Mouse (Mus musculus): ENCODE data around the gene Slc1a1.

Gene Slc1a1

DNA sequence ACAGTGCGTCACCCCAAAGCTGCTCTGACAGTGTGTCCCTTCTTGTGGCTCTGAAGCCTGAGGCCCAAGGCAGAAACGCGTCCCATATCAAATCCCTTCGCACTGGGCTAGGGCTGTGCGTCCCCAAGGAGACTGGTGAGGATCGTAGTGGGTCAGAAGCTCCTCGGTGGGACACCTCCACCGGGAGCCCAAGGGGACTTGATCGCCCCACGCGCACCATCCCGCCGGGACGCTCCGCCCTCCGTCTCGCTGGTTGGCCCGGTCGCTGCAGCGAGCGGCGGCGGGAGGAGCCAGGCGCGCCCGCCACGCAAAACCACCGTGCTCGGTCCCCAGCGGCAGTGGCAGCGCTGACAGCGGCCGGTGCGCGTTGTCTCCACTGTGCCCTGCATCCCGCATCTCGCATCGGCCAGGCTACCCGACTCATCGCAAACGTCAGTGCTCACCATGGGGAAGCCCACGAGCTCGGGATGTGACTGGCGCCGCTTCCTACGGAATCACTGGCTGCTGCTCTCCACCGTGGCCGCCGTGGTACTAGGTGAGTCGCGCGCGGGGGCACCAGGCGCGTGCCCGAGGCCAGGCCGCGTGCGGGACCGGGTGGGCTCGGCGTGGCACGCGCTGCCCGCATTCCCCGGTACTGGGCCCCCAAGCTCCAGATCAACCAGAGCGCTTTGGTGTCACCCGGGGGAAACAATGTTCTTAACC is at the start of gene Slc1a1:
Gene Slc1a1, plus strand, starts transcription at position 252 of the 702 bp plus-strand sequence.
- peak; percentile 34 for DNase-seq (ENCODE audit: low read depth, low spot score)

DNA sequence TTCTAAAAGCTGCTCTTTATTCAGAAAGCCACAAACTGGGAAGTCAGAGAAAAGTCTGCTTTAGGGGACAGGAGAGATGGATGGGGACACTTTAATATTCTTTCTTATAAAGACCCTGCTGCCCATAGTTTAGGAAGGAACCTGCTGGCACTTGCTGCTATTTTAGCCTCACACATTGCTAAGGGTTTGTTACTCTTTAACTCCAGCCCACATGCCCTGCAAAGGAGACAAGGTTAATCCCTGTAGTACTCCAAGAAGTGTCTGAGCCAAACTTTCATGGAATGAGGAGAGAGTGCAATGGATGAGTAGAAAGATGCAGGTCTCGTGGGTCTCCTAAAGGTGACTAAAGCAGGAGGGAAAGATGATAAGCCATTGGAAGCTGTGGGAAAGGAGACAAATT is 44.7 kb upstream of the Slc1a1 start:
- DNase-seq (ENCODE audit: low read depth, low spot score), result no peak

DNA sequence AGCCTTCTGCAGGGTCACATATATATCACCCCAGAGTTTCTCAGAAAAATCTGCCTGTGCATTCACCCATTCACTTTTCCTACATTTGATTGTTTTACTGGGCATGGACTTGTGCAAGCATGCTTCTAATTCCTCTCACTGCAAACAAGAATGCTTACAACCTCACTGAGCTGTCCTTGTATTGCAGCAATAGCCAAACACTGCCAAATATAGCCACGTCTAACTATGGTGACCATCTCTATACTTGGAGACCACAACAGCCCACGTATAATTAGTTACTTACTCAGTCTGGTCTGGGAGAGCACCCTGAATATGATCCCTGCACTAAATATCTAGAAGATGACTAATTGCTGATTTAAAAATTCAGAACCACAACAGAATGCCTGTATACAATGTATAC is 41.5 kb upstream of the Slc1a1 start:
- no peak for DNase-seq (ENCODE audit: low read depth, low spot score)

DNA sequence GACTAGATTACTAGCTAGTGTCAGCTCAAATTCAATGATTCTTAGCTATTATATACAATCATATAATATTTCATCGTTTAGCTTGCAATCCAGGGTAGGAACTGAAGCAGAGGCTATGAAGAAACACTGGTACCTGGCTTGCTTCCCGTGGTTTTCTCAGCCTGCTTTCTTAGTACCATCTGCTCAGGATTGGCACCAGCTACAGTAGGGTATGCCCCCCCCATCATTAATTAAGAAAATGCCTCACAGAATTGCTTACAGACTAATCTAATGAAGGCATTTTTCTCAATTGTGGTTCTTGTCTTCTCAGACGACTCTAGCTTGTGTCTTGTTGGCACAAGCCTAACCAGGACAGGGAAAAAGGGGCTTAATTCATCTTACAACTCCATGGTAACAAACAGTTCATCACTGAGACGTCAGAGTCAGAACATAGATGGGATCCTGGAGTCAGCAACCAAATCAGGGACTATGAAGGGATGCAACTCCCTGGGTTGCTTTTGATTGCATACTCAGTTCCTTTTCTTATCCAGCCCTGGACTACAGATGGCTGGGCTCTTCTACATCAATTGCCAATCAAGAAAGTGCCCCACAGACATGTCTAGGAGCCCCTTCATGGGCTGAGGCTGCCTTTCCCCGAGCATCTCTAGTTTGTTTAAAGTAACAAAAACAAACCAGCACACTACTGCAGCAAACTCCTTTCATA is 38.6 kb upstream of the Slc1a1 start:
- no peak for DNase-seq (ENCODE audit: low read depth, low spot score)

DNA sequence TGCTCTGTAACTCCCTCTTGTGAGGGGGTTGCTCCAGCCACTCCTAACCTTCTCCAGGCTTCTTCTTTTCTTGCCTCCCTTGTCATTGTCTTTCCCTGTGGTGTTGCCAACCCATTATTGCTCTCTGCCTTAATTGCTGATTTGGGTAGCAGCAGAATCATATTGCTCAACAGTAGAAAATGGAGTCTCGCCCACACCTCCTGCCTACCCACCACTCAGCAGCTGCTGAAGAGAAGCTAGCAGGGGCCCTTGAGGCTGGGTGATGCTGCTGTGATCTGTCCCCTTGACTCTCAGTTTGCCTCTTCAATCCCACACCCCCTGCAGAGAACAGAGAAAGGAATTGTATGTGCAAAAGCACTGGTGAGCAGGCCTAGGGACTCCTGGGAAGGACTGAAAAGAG is 37.9 kb upstream of the Slc1a1 start:
- no peak for DNase-seq (ENCODE audit: low read depth, low spot score)

DNA sequence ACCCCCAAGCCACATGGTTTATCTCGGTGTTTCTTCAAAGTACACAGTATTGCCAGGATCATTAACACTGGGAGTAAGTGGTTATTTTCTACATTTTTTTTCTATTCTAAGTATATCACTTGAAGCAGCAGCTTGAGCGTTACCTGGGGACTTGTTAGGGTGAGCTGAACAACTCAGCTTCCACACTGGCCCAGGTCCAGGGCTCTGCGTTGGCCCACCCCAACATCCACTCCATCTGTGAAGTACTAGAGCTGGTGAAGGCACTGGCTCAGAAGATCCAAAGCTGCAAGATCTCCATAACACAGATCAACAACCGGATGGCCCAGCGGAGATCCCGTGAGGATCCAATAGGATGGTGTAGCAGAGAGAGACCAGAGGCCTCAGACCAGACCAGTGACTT is 37.2 kb upstream of the Slc1a1 start:
- no peak for DNase-seq (ENCODE audit: low read depth, low spot score)

DNA sequence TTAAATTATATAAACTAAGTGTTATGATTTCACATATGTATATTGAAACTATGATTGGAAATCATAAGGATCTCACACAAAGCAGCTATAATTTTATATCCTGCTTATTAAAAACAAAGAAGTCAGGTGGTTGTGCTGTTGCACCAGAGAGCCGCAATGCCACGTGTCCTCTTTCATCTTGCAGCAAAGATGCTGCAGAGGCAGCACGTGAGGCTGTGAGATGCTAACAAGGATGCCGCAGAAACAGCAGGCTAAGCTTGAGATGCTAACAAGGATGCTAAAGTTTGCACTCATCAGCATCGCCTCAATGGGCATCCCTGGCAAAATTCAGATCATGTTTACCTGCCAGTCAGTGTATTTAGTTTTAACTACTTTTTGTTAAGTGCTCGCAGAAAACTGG is 34.4 kb upstream of the Slc1a1 start:
- DNase-seq (ENCODE audit: low read depth, low spot score), result no peak

DNA sequence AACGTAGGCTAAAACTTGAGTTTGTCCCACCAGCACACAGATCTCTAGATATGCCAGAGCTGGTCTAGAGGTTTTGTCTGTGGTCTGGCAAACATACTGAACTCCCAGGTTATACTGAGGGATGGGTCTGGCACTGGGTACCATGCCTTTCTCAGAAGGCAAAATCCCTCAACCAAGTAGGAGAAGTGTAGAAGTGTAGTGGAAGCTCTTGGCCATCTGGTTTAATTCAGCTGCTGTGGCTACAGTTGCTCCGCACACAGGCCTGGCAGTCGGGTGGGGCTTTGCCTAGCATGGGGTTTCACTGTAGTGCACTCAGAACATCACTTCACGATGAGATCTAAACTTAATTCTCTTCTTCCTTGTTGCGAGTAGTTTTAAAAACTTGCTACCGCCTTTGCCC is 28.6 kb upstream of the Slc1a1 start:
- DNase-seq (ENCODE audit: low read depth, low spot score), result no peak

DNA sequence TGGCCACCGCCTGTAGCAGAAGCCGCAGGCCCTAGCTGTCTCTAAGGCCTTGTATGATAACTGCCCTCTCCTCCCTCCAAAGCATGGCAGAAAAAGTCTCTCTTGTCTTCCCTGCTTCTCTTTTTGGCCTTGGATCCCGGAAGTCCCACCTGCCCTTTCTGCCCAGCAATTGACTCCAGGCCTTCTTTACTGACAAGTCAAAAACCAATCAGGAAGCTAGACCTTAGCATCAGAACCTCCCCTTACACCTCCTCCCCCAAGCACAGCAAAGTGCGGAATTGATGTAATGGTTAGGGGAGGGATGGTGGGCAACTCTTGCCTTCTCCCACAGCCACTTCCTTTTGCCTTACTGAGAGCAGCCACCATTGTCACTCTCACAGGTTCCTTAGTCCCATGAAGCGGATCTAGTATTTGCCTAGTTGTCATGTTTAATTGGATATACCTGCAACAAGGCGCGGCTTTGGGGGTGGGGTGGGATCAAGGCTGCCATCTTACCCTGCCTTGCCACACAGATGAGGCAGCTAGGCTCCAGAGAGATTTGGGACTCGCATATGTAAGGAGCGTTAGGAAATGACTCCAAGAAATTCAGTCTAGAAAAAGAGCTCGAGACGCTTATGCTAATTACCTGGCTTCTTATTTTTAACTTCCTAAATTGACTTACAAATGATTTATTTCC is 27.9 kb upstream of the Slc1a1 start:
- DNase-seq (ENCODE audit: low read depth, low spot score), result peak; percentile 82

DNA sequence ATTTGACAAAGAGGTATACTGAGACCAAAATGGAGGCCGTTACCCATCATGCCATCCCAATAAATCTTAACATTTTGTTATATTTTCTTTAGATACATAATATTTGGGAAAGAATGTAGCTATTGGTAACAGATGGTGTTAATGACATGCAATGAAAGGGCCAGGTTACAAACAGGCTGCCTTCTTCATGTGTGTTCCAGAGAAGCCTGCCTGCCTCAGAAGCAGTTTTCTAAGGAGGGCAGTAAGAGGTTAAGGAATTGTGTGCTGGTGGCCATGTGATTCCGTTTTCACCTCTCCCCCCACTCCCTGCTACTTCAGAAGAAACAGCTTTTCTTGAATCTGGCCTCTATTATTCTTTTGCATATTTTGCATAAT is 27.4 kb upstream of the Slc1a1 start:
- DNase-seq (ENCODE audit: low read depth, low spot score), result no peak

DNA sequence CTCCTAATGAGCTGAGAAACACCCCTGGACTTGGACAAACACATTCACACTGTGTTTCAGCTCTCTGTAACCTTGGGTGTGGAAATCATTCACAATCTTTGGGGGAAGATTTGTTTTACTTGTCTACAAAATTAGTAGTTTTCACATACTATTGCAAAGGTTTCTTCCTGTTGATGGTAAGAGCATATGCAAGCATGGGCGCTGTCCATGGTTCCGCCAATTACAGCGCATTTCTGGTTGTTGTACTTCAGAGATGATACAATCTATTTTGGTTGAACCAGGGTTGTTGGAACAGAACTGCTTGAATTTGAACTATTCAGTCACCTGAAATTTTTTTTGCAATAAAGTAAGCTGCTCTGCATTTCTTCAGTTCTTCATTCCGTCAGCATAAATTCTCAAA is 16.6 kb upstream of the Slc1a1 start:
- peak; percentile 51 for DNase-seq (ENCODE audit: low read depth, low spot score)

DNA sequence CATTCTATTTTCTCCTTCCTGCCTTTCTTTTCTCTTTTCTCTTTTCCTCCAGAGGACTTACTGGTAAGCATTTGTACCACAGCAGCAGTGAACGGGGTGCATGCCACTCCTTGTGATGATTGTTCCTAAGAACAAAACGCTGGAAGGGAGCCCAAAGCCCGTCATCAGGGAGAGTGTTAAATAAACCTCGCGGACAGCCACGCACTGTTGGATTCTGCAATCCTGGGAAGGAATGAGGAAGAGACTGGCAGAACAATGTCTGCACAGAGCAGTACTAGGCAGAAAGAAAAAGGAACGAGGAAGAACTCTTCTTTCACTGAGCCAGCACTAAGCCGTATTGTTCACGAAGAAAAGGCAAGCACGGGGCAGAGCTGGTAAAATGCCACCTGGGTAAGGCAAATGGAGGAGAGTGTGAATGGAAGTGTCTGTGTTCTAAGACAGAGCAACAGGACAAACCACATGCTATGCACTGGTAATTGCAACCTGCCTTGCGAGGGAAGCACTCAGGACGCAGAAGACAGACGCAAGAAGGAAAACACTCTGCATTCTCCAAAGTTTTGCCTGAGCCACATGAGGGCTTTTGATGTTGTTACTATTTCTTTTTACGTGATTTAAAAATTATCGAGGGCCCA is 7.0 kb upstream of the Slc1a1 start:
- no peak for DNase-seq (ENCODE audit: low read depth, low spot score)

DNA sequence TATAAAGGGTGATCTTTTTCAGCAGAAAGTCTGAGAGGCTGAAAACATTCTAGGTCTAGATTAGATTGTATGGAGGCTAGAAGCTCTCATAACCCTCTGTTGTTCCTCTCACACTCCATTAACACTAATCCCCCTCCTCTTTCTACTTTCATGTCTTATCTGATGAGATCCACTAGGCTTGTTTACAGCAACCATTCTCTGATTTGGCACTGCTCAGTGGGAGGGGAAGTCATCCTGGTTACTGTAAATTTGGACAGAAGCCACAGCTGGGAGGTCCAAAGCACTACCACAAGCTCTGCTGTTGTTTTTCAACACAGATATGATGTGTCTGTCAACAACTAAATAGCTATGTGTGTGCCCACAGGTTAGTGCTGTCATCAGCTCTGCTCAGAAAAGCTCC is 3.5 kb upstream of the Slc1a1 start:
- no peak for DNase-seq (ENCODE audit: low read depth, low spot score)

DNA sequence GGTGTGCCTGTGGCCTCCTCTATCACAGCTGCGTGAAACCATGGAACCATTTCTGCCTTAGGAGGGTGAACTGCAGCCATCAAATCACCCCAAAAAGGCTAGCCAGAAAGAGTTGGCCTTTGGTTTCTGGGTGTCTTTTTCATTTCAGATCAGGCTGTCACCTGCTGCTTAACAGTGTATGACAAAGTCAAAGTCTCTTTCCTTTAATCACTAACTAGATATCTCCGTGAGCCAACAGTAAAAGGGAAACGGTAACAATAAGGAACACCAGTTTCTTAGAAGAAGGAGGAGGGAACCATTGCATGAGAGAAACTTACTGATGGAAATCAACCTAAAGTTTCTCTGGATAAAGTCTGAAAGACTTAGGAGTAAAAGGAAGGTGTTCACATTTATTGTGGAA is 2.2 kb upstream of the Slc1a1 start:
- DNase-seq (ENCODE audit: low read depth, low spot score), result no peak

DNA sequence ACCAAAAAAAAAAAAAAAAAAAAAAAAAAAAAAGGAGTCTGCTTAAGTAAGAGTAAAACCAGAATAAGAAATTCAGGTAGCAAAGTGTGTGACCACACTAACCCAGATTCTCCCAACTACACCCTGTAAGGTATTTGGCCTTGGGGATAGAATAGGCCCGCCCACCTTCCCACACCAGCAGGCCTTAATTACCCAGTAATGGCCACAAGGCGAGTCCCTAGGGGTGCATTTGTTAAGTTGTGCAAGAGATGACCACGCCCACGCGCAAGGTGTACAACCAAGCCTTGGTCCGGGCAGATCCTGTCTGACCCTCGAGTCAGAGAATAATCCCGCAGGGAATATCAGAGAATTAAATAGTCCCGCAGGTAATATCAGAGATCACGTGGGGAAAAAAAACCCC is 461 bp upstream of the Slc1a1 start:
- peak; percentile 76 for DNase-seq (ENCODE audit: low read depth, low spot score)

DNA sequence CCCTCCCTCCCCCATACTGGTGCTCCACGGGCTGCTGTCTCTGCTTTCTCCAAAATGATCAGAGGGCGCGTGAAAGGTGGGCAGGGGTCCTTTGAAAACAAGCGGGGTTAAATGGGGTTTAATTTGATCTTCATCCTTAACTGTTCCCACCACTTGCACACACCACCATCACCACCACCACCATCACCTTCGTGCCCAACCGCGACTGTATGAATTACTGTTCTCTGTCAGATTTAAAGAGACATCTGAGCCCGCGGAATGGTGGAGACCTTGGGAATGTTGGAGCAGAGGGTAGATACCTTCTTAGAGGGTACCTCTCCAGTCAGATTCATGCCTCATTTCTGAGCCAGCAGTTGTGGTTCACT is 633 bp downstream of the Slc1a1 start:
- no peak for DNase-seq (ENCODE audit: low read depth, low spot score)

DNA sequence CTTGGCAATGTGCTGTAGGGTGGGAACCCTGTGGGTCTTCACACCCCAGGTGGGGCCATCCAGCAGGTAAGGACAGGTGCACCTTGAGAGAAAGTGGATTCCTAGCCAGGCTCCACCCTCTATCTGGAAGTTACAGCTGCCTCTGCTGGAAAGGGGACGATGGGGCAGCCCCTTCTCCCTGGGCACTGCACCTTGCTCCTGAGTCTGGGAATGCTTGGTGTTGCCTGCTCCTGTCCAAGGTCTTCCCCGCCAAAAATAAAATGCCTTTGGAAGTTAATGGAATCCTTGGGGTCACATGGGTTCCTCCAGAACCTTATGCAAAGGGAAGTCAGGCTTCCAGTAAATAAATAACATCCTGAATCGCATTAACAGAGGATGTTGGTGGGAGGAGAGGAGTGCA is 1.3 kb downstream of the Slc1a1 start:
- no peak for DNase-seq (ENCODE audit: low read depth, low spot score)

DNA sequence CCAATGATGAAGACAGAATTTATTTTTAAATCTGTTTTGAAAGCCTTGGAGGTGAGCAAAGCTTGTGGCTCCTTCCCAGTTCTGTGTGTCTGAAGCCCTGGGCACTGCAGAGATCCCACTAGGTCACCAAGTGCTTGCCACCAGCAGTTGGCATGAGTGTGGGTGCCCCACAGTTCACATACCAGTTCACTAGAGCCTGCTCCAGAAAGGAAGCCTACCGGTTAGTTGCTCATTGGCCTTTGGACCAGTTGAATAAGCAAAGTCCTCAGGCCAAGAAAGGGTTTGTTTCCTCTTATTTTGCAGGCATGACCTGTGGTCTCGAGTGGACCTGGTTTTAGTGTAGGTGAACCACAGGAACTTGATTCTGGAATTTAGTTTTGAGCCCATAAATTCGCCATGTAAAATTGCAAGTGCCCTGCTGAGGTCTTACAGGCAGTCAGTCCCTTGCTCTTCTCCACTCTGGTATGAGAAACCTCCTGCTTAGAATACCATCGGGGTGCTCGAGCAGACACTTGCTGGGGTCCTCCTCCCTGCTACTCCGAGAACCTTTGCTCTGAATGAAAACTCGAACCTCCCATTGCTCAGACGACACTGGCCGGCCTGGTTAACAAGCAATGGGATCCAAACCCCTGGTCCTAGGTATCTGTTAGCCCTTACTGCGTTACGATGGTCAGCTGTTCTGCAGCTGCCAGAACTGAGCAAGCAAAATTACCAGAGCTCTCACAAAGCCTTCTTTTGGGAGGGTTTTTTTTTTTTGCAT is 2.0 kb downstream of the Slc1a1 start:
- DNase-seq (ENCODE audit: low read depth, low spot score), result no peak

DNA sequence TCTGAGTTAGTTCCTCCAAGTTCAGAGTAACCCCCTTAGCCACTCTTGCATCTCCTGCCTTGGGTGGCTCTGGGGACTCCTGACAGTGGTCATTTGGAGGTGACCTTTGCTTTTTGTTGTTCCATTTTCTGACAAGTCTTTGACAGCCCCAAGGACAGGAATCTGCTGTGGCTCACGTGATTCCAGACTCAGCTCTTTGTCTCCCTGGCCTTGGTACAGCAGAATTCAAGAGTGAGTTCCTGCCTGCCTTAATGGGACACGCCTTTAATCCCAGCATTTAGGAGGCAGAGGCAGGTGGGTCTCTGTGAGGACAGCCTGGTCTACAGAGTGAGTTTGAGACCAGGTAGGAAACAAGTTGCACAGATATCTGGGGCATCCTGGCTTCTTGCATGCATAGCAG is 3.9 kb downstream of the Slc1a1 start:
- DNase-seq (ENCODE audit: low read depth, low spot score), result peak; percentile 27

DNA sequence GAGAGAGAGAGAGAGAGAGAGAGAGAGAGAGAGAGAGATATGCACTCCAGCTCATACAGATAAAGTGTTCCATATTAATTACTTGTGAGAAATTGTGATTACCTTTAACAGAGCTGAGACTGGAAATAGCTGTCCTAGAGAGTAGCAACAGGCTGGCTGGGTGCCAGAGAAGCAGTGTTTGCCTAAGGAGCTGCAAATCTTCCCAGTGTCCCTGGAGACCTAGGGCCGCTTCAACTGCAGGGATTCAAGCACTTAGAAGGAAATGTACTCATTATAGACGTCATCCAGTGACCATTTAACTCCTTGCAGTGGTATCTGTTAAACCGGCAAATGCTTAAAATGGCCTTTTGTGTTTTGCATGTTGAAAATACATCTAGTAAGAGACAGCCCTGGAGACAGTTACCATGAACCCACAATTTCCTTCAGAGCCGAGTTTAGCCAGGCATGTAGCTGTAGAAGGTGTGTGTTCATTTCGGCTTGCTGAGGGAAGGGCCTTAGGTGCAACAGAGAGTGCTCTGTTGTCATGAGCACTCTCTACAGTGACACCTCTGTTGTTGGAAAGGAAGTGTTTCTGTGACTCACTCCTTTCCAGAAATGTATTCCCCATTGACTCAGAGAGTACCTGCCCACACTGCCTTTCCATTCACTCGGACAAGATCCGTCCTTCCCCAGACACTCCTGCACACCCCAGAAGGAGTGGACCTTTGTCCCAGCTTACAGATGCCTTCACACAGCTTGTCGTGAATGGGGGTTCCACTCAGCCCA is 10.3 kb downstream of the Slc1a1 start:
- DNase-seq (ENCODE audit: low read depth, low spot score), result no peak

DNA sequence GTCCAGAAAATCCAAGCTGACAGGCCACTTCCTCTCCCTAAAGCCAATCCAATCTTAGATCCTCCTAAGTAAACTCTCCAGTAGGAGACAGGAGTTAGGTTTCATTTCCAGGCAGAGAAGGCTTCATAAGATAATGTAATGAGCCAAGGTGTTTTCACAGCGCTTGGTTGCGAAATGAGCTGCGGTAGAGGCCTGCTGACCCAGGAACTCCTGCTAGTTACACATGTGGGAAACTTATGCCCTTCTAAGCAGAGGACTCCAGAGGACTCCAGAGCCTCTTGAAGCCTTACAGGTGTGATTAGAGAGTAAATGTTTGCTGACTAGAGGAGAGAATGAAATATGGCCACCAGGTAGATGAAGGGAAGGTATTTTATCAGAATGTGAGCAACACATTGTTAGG is 15.7 kb downstream of the Slc1a1 start:
- DNase-seq (ENCODE audit: low read depth, low spot score), result no peak

All from ES-CJ7 (cell line).